Mouse (Mus musculus): ENCODE data around the gene Lpcat2.

The Lpcat2 gene

DNA sequence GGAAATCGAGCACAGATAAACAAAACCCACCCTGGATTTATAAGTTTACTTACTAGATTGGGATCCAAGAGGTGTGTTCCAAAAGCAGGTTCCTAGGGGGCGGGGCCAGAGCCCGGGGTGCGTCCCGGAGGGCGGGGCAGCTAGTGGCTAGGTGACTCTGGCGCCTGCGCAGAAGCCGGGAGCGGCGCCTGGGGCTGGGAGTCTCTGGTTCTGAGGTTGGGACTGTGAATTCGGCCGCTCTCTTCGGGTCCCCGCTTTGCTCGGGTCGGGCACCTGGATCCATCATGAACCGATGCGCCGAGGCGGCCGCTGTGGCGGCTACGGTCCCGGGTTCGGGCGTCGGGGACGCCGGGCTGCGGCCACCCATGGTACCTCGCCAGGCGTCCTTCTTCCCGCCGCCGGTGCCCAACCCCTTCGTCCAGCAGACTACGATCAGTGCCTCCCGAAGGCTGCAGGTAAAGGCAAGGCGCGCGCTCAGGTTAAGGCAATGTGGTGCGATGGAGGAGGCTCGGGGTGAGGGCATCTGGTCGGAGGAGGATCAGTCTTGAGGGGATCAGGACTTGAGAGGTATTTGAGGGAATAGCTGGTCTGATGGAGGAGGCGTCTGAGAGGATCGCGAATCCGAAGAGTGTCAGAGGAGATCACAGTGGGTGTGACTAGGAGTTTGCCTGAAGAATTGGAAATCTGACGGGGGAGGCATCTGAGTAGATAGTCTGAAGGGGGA, at the start of gene Lpcat2:
TSS of gene Lpcat2 (plus strand) at position 169 of the 724 bp plus-strand sequence.
- no peak for DNase-seq (ENCODE audit: extremely low read depth, low read depth)

DNA sequence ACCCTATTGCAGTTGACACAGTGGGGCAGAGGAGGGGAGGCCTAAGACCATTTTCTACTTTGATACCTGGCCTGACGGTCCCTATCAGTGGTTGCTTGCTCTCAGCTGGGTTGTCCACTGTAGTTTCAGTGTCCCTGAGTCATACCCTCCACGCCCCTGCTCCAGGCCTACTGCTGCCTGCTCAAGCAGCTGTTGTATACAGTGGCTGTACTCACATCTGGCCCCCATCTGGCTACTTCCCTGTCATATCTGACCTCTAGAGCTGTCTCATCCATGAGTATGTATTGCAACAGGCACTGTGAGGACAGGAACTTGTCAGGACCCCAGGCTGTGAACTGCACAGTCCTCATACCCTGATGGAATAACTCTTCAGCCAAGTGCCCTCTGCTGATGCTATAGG, 42.4 kb upstream of the Lpcat2 start:
- no peak for DNase-seq (ENCODE audit: extremely low read depth, low read depth)

DNA sequence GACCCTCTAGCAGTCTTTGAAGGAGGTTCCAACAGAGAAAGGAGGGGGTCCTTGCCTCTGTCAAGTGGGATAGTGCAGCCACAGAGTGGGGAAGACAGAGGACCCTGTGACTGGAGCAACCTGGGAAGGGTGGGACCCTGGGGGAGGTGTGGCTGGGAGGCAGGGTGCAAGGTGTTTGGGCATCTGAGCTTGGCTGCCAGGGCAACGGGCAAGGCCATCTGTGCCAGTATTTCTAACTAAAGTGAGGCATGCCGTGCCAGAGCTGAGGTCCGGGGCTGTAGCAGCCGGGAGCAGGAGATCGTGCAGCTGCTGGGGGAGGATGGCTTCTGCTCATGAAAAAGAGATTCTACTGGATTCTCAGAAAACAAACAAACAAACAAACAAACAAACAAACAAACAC, 39.5 kb upstream of the Lpcat2 start:
- DNase-seq (ENCODE audit: extremely low read depth, low read depth) = no peak

DNA sequence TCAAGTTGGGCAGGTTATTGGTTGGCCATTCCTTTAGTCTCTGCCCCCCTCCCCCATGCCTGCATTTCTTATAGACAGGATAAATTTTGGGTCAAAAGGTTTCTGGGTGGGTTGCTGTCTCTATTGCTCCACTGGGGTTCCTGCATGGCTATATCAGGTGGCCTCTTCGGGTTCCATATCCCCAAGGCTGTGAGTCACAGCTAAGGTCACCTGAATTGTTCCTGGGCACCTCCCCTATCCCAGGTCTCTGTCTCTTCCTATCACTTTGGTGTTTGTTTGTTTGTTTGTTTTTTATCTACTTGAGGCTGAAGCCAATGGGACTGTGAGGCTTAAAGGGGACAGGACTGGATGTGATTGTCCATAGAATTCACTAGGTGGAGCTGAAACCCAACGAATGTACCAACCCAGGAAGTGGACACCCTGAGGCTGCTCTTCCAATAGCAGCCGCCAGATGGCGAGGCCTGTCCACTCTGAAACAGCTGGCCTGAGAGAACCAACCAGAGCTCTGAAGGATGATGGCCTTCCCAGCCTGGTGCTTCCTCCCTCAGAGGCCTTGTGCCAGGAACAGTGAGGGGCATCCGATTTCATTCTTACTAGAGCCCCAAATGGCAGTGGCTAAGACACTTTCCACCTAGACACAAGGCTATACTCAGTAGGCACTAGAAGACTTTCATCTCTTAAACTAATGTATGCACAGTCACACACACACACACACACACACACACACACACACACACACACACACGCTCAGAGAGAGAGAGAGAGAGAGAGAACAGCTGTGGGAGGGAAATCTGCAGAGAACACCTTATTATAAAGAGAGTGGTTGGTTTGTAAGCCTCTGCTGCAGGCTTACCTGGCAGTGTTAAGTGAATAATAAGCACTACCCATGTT, 37.0 kb upstream of the Lpcat2 start:
- peak; percentile 36 for DNase-seq (ENCODE audit: extremely low read depth, low read depth)

DNA sequence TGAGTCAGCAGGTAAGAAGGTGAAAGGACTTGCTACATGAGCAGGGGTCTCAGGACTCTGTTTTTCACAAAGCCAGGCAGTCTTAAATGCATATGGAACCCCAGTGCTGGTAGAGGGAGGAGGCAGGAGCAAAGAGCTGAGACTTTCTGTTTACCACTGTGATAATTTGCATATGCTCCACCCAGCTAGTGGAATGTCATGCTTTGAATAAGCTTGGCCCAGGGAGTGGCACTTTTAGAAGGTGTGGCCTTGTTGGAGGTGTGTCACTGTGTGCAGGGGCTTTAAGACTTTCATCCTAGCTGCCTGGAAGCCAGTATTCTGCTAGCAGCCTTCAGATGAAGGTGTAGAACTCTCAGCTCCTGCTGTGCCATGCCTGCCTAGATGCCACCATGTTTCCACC, 34.0 kb upstream of the Lpcat2 start:
- no peak for DNase-seq (ENCODE audit: extremely low read depth, low read depth)

DNA sequence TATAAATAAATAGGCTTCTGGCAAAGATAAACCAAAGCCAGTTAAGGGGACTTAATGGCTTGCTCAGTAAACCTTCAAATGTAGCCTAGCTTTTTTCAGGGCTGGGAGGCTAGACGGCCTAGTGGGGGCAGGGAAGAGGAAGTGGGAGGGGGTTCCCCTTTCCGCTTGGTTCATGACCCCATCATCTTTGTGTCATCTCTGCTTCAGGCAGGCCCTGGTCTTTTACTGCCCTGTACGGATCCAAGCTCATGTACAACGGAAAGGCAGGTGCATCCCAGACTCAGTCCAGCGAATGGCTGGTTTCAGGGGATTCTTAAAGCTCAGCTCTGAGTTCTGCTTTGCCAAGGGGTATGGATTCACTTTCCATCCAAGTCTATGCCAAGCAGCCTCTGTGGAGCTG, 32.8 kb upstream of the Lpcat2 start:
- DNase-seq (ENCODE audit: extremely low read depth, low read depth) = no peak

DNA sequence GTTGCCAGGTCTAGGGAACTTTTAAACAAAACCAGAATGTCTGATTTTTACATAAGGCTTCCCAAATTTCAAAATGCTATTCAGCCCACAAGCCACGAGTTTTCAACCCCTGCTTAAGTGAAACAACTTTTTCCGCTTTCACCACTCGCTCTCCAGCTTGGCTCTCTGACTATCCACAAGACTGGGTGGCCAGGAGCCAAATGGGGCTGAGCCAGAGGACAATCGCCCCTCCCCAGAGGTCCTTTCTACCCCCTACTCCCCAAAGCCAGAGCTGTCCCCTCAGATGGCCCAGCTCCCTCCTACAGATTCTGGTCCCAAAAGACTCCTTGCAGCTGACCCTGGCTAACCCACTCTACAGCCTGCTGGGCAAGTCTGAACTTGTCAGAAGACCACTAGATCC, 29.1 kb upstream of the Lpcat2 start:
- no peak for DNase-seq (ENCODE audit: extremely low read depth, low read depth)

DNA sequence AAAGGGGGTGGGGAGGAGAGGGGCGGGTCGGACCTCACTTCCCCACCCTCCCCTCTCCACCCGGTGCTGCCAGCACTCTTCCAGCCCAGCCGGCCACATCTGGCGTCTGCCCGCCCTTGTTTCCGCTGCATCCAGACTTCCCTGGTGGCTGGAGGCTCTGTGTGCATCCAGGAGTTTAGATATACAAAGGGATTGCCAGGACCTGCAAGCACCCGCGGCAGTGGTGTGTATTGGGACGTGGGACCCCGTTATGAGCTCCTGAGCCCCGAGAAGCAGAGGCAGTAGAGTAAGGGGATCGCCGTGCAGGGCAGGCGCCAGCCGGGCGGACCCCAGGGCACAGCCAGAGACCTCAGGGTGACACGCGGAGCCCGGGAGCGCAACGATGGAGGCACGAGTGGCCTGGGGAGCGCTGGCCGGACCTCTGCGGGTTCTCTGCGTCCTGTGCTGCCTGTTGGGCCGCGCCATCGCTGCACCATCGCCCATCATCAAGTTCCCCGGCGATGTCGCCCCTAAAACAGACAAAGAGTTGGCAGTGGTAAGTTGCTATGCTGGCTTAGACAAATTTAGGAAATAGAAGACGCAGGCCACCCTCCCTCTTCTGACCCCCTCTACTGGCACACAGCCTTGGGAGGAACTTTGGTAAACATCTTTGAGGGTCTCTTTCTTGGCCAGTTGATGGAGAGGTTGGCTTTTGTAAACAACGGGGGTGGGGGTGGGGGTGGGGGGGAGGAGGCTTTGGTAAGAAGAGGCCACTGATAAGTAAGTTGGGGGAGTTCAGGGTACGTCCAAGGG, 27.7 kb upstream of the Lpcat2 start, which contains the start of gene Mmp2:
TSS of gene Mmp2 (plus strand) at position 49 of the 792 bp plus-strand sequence.
- no peak for DNase-seq (ENCODE audit: extremely low read depth, low read depth)

DNA sequence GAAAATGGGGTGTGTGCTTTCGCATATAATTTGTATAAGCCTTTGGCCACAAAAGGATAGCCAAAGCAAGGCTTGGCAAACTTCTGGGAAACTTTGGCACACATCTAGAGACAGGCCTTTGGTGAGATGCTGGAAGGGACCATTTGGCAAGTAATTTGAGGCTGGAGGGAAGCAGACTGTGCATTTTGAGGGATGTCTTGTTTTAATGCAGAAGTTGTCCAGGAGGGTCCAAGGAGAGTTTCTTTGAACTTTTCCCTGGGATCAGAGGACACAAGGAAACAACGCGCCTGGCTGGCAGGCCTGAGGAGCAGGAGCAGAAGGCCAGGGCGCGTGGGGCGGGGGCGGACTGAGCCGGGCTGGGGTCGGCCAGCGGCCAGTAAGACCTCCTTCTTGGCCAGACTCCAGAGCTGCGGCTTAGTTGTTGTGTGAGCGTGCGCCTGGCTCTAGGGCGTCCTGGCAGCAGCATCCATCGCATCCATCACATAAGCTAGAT, 26.8 kb upstream of the Lpcat2 start:
- no peak for DNase-seq (ENCODE audit: extremely low read depth, low read depth)

DNA sequence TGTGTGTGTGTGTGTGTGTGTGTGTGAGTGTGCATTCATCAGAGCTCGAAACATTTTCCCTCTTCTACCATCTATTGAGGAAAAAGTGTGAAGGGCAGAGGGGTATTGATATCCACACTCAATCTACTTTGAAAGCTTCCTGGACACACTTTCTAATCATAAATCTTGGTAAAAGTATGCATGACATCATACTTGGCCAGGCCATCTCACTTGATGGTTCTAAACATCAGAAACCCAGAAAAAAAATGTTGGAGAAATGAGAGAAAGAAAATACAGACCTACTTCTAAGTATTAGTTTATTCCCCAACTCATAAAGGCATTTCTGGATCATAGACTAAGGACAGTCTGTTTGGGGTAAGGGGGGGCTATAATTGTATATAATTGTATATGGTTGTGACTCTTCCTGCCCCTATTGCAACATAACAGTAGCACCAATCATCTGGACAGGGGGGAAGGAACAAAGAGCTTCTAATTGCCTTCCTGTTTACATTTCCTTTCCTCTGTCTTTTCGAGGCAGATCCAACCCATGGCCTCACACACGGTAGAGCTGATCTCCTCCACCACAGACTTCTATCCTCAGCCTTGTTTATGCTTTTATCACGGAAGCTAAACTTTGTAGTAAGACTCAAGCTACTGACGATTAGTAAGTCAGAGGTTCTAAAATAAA, 20.9 kb upstream of the Lpcat2 start:
- no peak for DNase-seq (ENCODE audit: extremely low read depth, low read depth)

DNA sequence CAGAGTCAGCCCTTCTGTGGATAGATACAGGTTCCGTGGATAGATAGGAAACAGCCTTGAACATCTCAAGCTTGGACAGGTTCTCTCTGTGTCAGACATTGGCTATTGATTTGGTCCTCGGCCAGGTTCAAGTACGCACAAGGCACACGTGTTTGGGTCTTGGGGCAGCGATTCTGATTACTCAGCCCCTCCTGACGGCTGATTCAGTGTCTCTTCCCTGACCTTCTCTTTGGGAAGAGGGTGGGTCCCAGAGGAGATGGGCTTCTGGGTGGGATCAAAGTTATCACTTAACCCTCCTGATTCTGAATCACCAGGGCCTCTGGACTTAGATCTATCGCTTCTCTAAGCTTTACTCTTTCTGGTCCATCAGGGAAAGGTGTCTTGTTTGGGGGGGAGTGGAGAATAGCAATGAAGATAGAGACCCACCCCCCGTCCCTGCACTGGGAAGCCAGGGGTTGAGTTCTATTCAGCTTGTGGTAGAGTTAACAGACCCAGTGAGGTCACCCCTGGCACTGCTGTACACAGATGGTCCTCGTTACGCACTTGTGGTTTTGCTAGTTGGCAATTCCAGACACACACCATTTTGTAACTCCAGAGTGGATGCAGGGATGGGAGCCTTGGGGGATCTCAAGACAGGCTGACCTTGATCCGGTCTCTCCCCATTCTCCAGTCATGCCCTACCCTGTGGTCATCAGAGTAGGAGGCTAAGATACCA, 20.2 kb upstream of the Lpcat2 start:
- no peak for DNase-seq (ENCODE audit: extremely low read depth, low read depth)

DNA sequence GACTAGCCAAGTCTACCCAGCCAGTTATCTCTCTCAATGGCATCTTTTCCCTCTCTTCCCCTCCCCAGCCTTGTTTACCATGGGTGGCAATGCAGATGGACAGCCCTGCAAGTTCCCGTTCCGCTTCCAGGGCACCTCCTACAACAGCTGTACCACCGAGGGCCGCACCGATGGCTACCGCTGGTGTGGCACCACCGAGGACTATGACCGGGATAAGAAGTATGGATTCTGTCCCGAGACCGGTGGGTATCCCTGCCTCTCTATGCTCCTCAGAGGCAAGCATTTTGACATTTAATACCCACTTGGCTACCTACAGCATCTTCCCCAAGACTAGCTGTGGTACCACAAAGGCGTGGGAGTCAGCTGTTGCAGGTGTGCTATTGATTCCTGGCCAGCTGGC, 19.2 kb upstream of the Lpcat2 start:
- DNase-seq (ENCODE audit: extremely low read depth, low read depth) = no peak

DNA sequence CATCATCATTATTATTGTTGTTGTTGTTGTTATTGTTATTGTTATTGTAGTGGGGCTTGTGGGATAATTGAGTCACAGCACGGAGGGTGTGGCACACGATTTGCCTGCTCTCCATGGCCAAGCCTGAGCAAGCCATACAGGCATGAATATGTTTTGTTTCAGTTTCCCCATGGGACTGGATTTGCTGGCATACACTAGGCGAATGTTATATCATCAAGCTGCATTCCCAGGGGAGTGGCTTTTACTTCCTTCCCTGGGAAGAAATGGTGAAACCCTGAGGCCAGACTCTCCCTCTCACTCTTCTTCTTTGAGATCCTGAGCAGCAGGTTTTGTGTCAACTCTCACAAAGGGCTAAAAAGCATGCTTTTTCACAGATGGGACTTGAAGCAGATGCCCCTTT, 16.5 kb upstream of the Lpcat2 start:
- DNase-seq (ENCODE audit: extremely low read depth, low read depth) = no peak

DNA sequence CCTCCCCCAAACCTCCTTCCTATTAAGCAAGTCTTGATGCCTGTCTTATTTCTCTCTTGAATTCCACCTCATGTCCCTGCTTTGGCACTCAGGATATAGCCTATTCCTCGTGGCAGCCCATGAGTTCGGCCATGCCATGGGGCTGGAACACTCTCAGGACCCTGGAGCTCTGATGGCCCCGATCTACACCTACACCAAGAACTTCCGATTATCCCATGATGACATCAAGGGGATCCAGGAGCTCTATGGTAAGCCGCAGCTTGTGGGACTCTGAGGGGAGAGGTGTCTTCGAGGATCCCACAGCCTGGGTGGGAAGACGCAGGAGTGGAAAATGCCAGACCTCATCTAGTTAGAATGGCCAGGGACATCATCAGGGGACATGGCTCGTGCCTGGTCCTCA, 16.0 kb upstream of the Lpcat2 start:
- no peak for DNase-seq (ENCODE audit: extremely low read depth, low read depth)

DNA sequence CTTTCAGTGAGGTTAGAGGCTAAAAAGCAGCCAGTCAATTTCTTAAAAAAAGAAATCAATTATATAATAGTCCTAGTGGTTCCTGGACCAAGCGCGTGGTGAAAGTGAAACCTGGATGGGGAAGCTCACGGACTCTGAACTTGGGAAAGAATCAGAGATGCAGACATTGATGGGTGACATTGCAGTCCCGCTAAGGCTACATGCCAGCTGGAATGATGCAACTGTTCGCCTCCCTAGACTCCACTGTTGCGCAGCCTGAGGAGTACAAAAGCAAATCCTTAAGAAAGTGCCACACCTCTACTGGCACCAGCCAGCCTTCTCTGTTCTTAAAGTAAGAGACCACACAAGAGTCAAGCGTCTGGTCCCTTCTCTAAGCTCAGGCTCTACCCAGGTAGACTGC, 15.3 kb upstream of the Lpcat2 start:
- no peak for DNase-seq (ENCODE audit: extremely low read depth, low read depth)

DNA sequence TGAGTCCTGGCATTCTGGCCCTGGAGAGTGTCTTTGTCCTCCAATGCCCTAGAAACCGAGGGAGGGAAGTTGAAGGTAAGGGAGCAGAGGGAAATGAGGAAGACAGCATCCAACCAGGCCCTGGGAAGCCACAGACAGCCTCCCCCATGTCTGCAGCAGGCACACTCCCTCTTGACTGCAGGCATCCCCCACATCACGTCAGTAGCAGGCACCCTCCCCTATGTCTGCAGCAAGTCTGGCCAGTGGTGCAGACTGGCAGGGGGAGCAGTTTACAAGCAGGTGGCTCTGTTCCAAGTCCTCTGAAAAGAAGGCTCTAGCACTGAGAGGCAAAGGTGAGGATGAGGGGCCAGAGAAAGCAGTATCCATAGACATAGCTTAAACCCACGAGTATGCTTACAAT, 8.5 kb upstream of the Lpcat2 start:
- no peak for DNase-seq (ENCODE audit: extremely low read depth, low read depth)

DNA sequence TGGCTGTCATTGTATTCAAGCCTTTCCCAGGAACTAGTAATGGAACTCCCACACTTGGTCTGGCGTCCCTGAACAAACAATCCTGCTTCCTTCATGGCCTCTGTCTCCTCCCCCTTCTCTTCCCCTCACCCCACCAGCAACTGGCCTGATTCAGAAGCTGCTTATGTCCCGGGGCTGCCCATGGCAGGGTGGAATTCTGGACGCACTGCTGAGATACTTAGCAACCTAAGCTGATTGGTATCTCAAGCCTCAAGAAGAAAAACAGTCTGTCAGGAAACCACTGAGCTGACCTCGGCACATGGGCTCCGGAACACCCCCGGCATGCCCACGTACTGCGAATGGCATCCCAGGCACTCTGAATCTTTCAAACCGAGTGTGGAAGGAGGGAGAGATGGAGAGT, 7.8 kb upstream of the Lpcat2 start:
- no peak for DNase-seq (ENCODE audit: extremely low read depth, low read depth)

DNA sequence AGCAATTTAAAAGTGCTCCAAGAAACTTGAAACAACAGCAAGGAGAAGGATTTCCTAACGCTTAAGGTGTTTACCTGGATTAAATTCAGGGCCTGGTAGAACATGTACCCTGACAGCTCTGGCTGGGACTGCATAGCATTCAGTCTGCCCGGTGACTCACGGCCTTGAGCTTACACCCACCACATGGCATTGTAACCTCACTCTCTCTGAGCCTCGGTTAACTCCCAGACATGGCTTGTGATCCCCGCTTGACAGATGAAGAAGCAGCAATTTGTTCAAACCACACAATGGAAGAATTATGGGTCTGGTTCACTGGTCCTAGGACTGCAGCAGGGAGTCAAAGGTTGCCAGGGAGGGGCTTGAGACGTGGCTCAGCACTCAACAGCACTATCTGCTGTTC, 5.9 kb upstream of the Lpcat2 start:
- no peak for DNase-seq (ENCODE audit: extremely low read depth, low read depth)

DNA sequence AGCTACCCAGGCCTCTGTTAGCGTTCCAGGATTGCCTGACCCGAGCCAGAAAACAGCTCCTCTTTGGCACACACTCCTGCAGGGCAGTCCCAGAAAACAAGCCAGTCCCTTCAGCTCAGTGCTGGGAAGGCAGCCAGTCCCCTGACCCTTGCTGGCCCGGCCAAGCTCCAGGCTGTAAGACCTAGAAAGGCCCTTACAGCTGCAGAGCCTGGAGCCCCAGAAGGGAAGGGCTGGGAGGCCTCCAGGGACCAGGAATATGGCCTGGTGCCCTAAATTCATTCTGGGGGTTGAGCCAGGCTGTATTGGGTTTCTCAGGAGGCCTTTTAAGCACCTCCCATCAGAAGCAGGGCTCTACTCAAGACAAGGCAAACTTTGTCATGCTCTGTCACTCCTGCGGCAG, 4.9 kb upstream of the Lpcat2 start:
- no peak for DNase-seq (ENCODE audit: extremely low read depth, low read depth)

DNA sequence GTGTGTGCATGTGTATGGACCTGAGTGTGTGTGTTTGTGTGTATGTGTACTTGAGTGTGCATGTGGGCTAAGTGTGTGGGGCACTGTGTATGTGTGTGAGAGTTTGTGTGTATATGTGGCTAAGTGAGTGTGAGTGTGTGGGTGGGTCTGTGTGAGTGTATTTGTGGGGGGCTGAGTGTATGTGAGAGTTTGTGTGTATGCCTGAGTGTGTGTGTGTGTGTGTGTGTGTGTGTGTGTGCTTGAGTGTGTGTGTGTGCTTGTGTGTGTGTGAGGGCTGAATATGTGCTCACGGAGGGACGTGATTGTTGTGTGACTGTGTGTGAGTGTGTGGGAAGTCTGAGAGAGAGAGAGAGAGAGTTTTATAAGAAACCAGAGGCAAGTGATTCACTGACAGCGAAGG, 3.8 kb upstream of the Lpcat2 start:
- DNase-seq (ENCODE audit: extremely low read depth, low read depth) = no peak
